Mouse (Mus musculus): ENCODE results near the gene Map1s. TPM values are rescaled to one million over a fixed set of nuclear protein-coding genes. Genes with fewer than 3 reads are reported as not detected.

The Map1s gene
- polyA plus RNA-seq, 1 experiment, result 44.2 TPM

DNA sequence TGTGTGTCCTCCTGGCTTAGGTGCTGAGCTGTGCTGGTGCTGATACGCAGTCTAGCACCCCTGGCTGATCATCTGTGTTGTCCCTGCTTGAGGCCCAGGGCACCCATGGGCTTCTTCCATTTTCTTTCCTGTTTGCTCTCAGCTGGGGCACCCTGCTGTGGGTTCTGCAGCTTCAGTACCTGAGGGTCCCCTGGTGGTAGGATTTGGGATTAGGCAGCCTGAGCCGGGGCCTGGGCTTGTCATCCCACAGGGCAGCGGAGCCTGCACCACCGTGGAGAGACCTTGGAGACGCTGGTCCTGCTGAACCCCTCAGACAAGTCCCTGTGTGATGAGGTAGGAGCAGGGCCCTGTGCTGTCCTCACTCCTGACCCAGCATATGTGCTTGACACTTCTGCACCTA, 5.9 kb downstream of the Map1s start:
- no peak overlapping the region for H3K4me3 ChIP-seq (ENCODE audit: insufficient read depth, low read length)
- TF ChIP-seq POLR2A (IDR thresholded peaks at IDR 0.05; ENCODE audit: borderline replicate concordance, low read depth, low read length) (no peak), CTCF (IDR thresholded peaks at IDR 0.05; ENCODE audit: low read depth, low read length) (no peak; the same call in 1 of the 2 replicates)

GRCm38 (mm10) chr8:70912955-70913354, 7.2 kb downstream of the Map1s start:
- no peak overlapping the region for H3K27ac ChIP-seq (ENCODE audit: insufficient read depth, low read depth, low read length)
- peaks cover 15% of the 10 kb centered on the region for H3K4me1 ChIP-seq (ENCODE audit: control insufficient read depth, insufficient read depth, low read length)
- no peak overlapping the region for H3K4me3 ChIP-seq (ENCODE audit: insufficient read depth, low read length)
- no peak for TF ChIP-seq POLR2A (IDR thresholded peaks at IDR 0.05; ENCODE audit: borderline replicate concordance, low read depth, low read length)

More for the DNA sequence above, 5.9 kb downstream of the Map1s start:
- Histone ChIP-seq H3K4me1 (ENCODE audit: control insufficient read depth, insufficient read depth, low read length) (peaks cover 23% of the 10 kb centered on the region), H3K27ac (ENCODE audit: insufficient read depth, low read depth, low read length) (peak overlapping the region; percentile 77)

- peaks cover 15% of the 10 kb centered on the region for H3K4me1 ChIP-seq (ENCODE audit: control insufficient read depth, insufficient read depth, low read length)
- no peak overlapping the region for H3K27ac ChIP-seq (ENCODE audit: insufficient read depth, low read depth, low read length)
- H3K4me3 ChIP-seq (ENCODE audit: insufficient read depth, low read length), result no peak overlapping the region
- TF ChIP-seq POLR2A (IDR thresholded peaks at IDR 0.05; ENCODE audit: borderline replicate concordance, low read depth, low read length) (no peak), CTCF (IDR thresholded peaks at IDR 0.05; ENCODE audit: low read depth, low read length) (no peak)
Measured at GRCm38 (mm10) chr8:70913523-70913922, 7.8 kb downstream of the Map1s start.

- H3K4me3 ChIP-seq (ENCODE audit: insufficient read depth, low read length), result no peak overlapping the region
- peaks cover 15% of the 10 kb centered on the region for H3K4me1 ChIP-seq (ENCODE audit: control insufficient read depth, insufficient read depth, low read length)
- TF ChIP-seq POLR2A (IDR thresholded peaks at IDR 0.05; ENCODE audit: borderline replicate concordance, low read depth, low read length) (no peak), CTCF (IDR thresholded peaks at IDR 0.05; ENCODE audit: low read depth, low read length) (no peak)
- no peak overlapping the region for H3K27ac ChIP-seq (ENCODE audit: insufficient read depth, low read depth, low read length)
Measured at GRCm38 (mm10) chr8:70914704-70915103, 9.0 kb downstream of the Map1s start.

GRCm38 (mm10) chr8:70920049-70920922, 14.6 kb downstream of the Map1s start:
- no peak overlapping the region for H3K4me3 ChIP-seq (ENCODE audit: insufficient read depth, low read length)

GRCm38 (mm10) chr8:70924151-70924550, 18.4 kb downstream of the Map1s start:
- TF ChIP-seq CTCF (IDR thresholded peaks at IDR 0.05; ENCODE audit: low read depth, low read length) (no peak), POLR2A (IDR thresholded peaks at IDR 0.05; ENCODE audit: borderline replicate concordance, low read depth, low read length) (no peak)
- no peaks in the 10 kb centered on the region for H3K4me1 ChIP-seq (ENCODE audit: control insufficient read depth, insufficient read depth, low read length)
- H3K4me3 ChIP-seq (ENCODE audit: insufficient read depth, low read length), result no peak overlapping the region
- no peak overlapping the region for H3K27ac ChIP-seq (ENCODE audit: insufficient read depth, low read depth, low read length)

More at GRCm38 (mm10) chr8:70920049-70920922, 14.6 kb downstream of the Map1s start:
- no peaks in the 10 kb centered on the region for H3K4me1 ChIP-seq (ENCODE audit: control insufficient read depth, insufficient read depth, low read length)
- TF ChIP-seq CTCF (IDR thresholded peaks at IDR 0.05; ENCODE audit: low read depth, low read length), result no peak
- TF ChIP-seq POLR2A (IDR thresholded peaks at IDR 0.05; ENCODE audit: borderline replicate concordance, low read depth, low read length), result no peak
- H3K27ac ChIP-seq (ENCODE audit: insufficient read depth, low read depth, low read length), result no peak overlapping the region

DNA sequence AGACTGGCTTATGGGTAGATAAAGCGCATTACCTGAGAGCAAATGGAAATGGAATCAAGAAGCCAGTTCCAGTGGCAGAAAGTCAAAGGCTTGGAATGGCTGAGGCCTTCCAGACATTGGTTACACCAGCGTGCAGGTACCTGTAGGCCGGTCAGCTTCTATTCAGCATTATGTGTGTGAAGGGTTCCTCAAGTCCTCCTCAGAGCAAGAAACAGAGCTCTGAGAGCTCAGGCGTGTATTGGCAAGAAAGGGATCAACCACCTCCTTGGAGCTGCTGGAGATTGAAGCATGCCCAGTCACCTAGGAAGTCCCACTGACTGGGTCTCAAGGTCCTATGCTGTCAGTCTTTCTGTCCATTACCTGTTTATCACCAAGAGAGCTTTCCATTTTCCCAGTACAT, 20.0 kb downstream of the Map1s start:
- TF ChIP-seq CTCF (IDR thresholded peaks at IDR 0.05; ENCODE audit: low read depth, low read length) (no peak), POLR2A (IDR thresholded peaks at IDR 0.05; ENCODE audit: borderline replicate concordance, low read depth, low read length) (no peak)
- no peak overlapping the region for H3K27ac ChIP-seq (ENCODE audit: insufficient read depth, low read depth, low read length)
- H3K4me1 ChIP-seq (ENCODE audit: control insufficient read depth, insufficient read depth, low read length), result no peaks in the 10 kb centered on the region
- H3K4me3 ChIP-seq (ENCODE audit: insufficient read depth, low read length), result no peak overlapping the region

GRCm38 (mm10) chr8:70926396-70926795, 20.7 kb downstream of the Map1s start:
- no peak for TF ChIP-seq POLR2A (IDR thresholded peaks at IDR 0.05; ENCODE audit: borderline replicate concordance, low read depth, low read length)
- no peak for TF ChIP-seq CTCF (IDR thresholded peaks at IDR 0.05; ENCODE audit: low read depth, low read length)
- no peak overlapping the region for H3K27ac ChIP-seq (ENCODE audit: insufficient read depth, low read depth, low read length)
- no peaks in the 10 kb centered on the region for H3K4me1 ChIP-seq (ENCODE audit: control insufficient read depth, insufficient read depth, low read length)
- no peak overlapping the region for H3K4me3 ChIP-seq (ENCODE audit: insufficient read depth, low read length)

- no peak for TF ChIP-seq POLR2A (IDR thresholded peaks at IDR 0.05; ENCODE audit: borderline replicate concordance, low read depth, low read length)
- TF ChIP-seq CTCF (IDR thresholded peaks at IDR 0.05; ENCODE audit: low read depth, low read length), result no peak
- H3K27ac ChIP-seq (ENCODE audit: insufficient read depth, low read depth, low read length), result no peak overlapping the region
- H3K4me3 ChIP-seq (ENCODE audit: insufficient read depth, low read length), result no peak overlapping the region
- no peaks in the 10 kb centered on the region for H3K4me1 ChIP-seq (ENCODE audit: control insufficient read depth, insufficient read depth, low read length)
Measured at GRCm38 (mm10) chr8:70928096-70928495, 22.4 kb downstream of the Map1s start.

- Histone ChIP-seq H3K4me1 (ENCODE audit: control insufficient read depth, insufficient read depth, low read length) (no peaks in the 10 kb centered on the region), H3K4me3 (ENCODE audit: insufficient read depth, low read length) (no peak overlapping the region), H3K27ac (ENCODE audit: insufficient read depth, low read depth, low read length) (no peak overlapping the region)
- TF ChIP-seq CTCF (IDR thresholded peaks at IDR 0.05; ENCODE audit: low read depth, low read length), result no peak
- no peak for TF ChIP-seq POLR2A (IDR thresholded peaks at IDR 0.05; ENCODE audit: borderline replicate concordance, low read depth, low read length)
Measured at GRCm38 (mm10) chr8:70928778-70929322, 23.1 kb downstream of the Map1s start.
